Mouse (Mus musculus): ENCODE results near the gene Ktn1.

GRCm38 (mm10) chr14:47786112-47786511, 137.9 kb downstream of the Ktn1 start:
- no peak for TF ChIP-seq POLR2A (IDR thresholded peaks at IDR 0.05; ENCODE audit: insufficient read depth, low read depth, low read length)
- no peak for TF ChIP-seq CTCF (IDR thresholded peaks at IDR 0.05; ENCODE audit: insufficient read depth, low read depth, low read length)
